Mouse (Mus musculus) lung, postnatal 36 days (tissue): Measurements from ENCODE around the gene Gm19684.
A peak's percentile ranks its signal among the peaks of the same experiment; 100 is the strongest.

ENCODE experiments used
- DNase-seq: peaks from one replicate; pipeline ENCODE4 v3.0.0; 2022; ENCODE audit warnings: mixed read lengths

The Gm19684 gene

DNA sequence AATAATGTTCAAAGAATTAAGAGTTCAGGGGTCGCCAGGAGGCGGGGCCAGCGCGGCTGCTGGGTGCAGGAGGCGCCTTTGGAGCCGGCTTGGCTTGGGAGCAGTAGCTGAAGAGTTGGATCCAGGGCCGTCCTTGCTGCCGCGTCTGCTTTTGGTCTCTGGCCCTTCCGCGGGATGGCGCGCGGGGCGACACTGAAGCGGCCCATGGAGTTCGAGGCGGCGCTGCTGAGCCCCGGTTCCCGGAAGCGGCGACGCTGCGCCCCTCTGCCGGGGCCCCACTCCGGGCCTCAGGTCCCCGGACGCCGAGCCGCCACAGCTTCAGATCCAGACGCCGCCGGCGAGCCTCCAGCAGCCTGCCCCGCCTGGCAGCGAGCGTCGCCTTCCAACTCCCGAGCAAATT, 57.5 kb downstream of the Gm19684 start:
- DNase-seq, result peak; percentile 20
